7 mouse cellular contexts compared by ENCODE assay signal in the genomic region with DNA sequence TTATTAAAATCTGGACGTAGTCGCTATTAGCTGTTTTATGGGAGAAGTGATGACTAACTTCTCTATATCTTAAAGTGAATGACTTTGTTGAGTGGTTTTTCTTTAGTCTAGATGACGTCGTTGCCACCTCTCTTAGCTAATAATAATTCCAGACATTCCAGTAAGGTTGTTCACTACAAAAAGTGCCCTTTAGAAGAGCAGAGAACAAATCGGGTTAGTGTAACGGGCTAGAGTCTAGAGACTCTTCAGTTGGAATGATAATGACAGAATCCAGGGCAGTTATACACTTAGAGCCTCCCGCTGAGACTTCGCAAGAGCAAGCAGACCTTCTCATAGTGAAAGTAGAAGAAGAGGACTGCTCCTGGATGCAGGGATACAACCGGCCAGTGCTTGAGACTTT. TPM values are rescaled to one million over a fixed set of nuclear protein-coding genes. Genes with fewer than 3 reads are reported as not detected.
A peak's percentile ranks its signal among the peaks of the same experiment; 100 is the strongest.
DNase-seq lines count a peak whose midpoint lies in the region; ATAC-seq and TF ChIP-seq lines count a peak whose summit lies in the region.

No protein-coding gene starts in this region.

- peak overlapping the region; percentile 54 for H3K9ac ChIP-seq in forebrain, postnatal 0 days
- peak overlapping the region; percentile 62 for H3K9ac ChIP-seq in lung, embryonic 14.5 days

- 24% methylated on average over 9 of the region's 9 CpGs for WGBS in forebrain, postnatal 0 days
- WGBS in lung, embryonic 14.5 days, result 11% methylated on average over 9 of the region's 9 CpGs

- peaks cover 18% of the 10 kb centered on the region for H3K4me1 ChIP-seq in forebrain, postnatal 0 days (ENCODE audit: insufficient read depth)
- no peaks in the 10 kb centered on the region; the same call in 1 of the 2 replicates for H3K4me1 ChIP-seq in lung, embryonic 14.5 days (ENCODE audit: insufficient read depth)

- H3K27me3 ChIP-seq in forebrain, postnatal 0 days (ENCODE audit: insufficient read depth, low read length), result no peaks in the 10 kb centered on the region
- no peaks in the 10 kb centered on the region for H3K27me3 ChIP-seq in lung, embryonic 14.5 days (ENCODE audit: insufficient read depth, low read length)

- TF ChIP-seq CTCF in forebrain, postnatal 0 days (IDR thresholded peaks at IDR 0.05; ENCODE audit: low read depth), result no peak
- TF ChIP-seq CTCF in lung, embryonic 14.5 days (IDR thresholded peaks at IDR 0.05; ENCODE audit: low read depth), result no peak

- peak overlapping the region; percentile 56 for H3K4me2 ChIP-seq in forebrain, postnatal 0 days (ENCODE audit: low read depth)
- peak overlapping the region; percentile 74 for H3K4me2 ChIP-seq in lung, embryonic 14.5 days

- peaks cover under 1% of the 10 kb centered on the region; the same call in 1 of the 2 replicates for H3K36me3 ChIP-seq in forebrain, postnatal 0 days (ENCODE audit: insufficient read depth)
- H3K36me3 ChIP-seq in lung, embryonic 14.5 days (ENCODE audit: insufficient read depth), result peaks cover 12% of the 10 kb centered on the region

- no peak for ATAC-seq in forebrain, postnatal 0 days
- ATAC-seq in lung, embryonic 14.5 days (ENCODE audit: insufficient read depth), result no peak

- DNase-seq in A20 (ENCODE audit: low read depth, low spot score) (peak; percentile 22), ES-CJ7 (ENCODE audit: low read depth, low spot score) (peak; percentile 32)
- DNase-seq in forebrain, postnatal 0 days, result no peak
- DNase-seq in lung, embryonic 14.5 days, result peak; percentile 27
- no peak for DNase-seq in urinary bladder, postnatal 36 days (ENCODE audit: low spot score in 2 of 2)
- no peak for DNase-seq in testis, postnatal 14 days (ENCODE audit: low spot score)
- no peak for DNase-seq in adrenal gland, postnatal 25 days

- H3K9me3 ChIP-seq in forebrain, postnatal 0 days (ENCODE audit: low read length), result no peaks in the 10 kb centered on the region
- no peaks in the 10 kb centered on the region for H3K9me3 ChIP-seq in lung, embryonic 14.5 days (ENCODE audit: low read depth, low read length)

- H3K4me3 ChIP-seq in forebrain, postnatal 0 days (ENCODE audit: low read depth, low read length), result peak overlapping the region; percentile 60
- peak overlapping the region; percentile 57 for H3K4me3 ChIP-seq in lung, embryonic 14.5 days (ENCODE audit: low read depth, low read length)

- no peak overlapping the region for H3K27ac ChIP-seq in forebrain, postnatal 0 days (ENCODE audit: low read depth, low read length)
- no peak overlapping the region for H3K27ac ChIP-seq in lung, embryonic 14.5 days (ENCODE audit: low read depth)

RNA-seq across cellular contexts. Expression of gene Zkscan5, which starts 0.7 kb away (rescaled TPM):
- 16.2 and 18.6 TPM in 2 replicates for total RNA-seq in forebrain, postnatal 0 days (2014; rRNA removed)
- 11.3 and 12.2 TPM in 2 replicates for polyA plus RNA-seq in forebrain, postnatal 0 days (2015; fragmentation: Nextera tagmentation; extraction: Ambion mirVana)
- 12.9 and 13.4 TPM in 2 replicates for polyA plus RNA-seq in lung, embryonic 14.5 days (2014; fragmentation: Nextera tagmentation; extraction: Ambion mirVana)
- total RNA-seq in adrenal gland, postnatal 25 days (2021), result 11.1 and 12.9 TPM in 2 replicates

RNA-seq across cellular contexts. Expression of gene Zkscan14, which starts 3.4 kb away (rescaled TPM):
- 15.6 and 16.0 TPM in 2 replicates for total RNA-seq in forebrain, postnatal 0 days (2014; rRNA removed)
- polyA plus RNA-seq in forebrain, postnatal 0 days (2015; fragmentation: Nextera tagmentation; extraction: Ambion mirVana), result 11.7 TPM in 2 replicates
- polyA plus RNA-seq in lung, embryonic 14.5 days (2014; fragmentation: Nextera tagmentation; extraction: Ambion mirVana), result 7.0 and 7.5 TPM in 2 replicates
- 9.3 and 13.3 TPM in 2 replicates for total RNA-seq in adrenal gland, postnatal 25 days (2021)

RNA-seq across cellular contexts. Expression of gene Atp5j2, which starts 13.2 kb away (rescaled TPM):
- total RNA-seq in forebrain, postnatal 0 days (2014; rRNA removed), result 139 and 295 TPM in 2 replicates
- 570 and 702 TPM in 2 replicates for polyA plus RNA-seq in forebrain, postnatal 0 days (2015; fragmentation: Nextera tagmentation; extraction: Ambion mirVana)
- 564 and 578 TPM in 2 replicates for polyA plus RNA-seq in lung, embryonic 14.5 days (2014; fragmentation: Nextera tagmentation; extraction: Ambion mirVana)
- 437 and 448 TPM in 2 replicates for total RNA-seq in adrenal gland, postnatal 25 days (2021)

RNA-seq across cellular contexts. Expression of gene Zfp655, which starts 26.5 kb away (rescaled TPM):
- 28.2 and 36.2 TPM in 2 replicates for total RNA-seq in forebrain, postnatal 0 days (2014; rRNA removed)
- 23.9 and 25.7 TPM in 2 replicates for polyA plus RNA-seq in forebrain, postnatal 0 days (2015; fragmentation: Nextera tagmentation; extraction: Ambion mirVana)
- 34.4 and 37.0 TPM in 2 replicates for polyA plus RNA-seq in lung, embryonic 14.5 days (2014; fragmentation: Nextera tagmentation; extraction: Ambion mirVana)
- total RNA-seq in adrenal gland, postnatal 25 days (2021), result 59.8 and 67.4 TPM in 2 replicates

RNA-seq across cellular contexts. Expression of gene Cpsf4, which starts 38.0 kb away (rescaled TPM):
- total RNA-seq in forebrain, postnatal 0 days (2014; rRNA removed), result 47.9 and 52.7 TPM in 2 replicates
- polyA plus RNA-seq in forebrain, postnatal 0 days (2015; fragmentation: Nextera tagmentation; extraction: Ambion mirVana), result 38.1 and 39.2 TPM in 2 replicates
- polyA plus RNA-seq in lung, embryonic 14.5 days (2014; fragmentation: Nextera tagmentation; extraction: Ambion mirVana), result 36.5 and 42.3 TPM in 2 replicates
- 22.9 and 23.2 TPM in 2 replicates for total RNA-seq in adrenal gland, postnatal 25 days (2021)

Comparison
In these comparisons a context has a peak if more than half of its experiments do, and no peak if none do; other contexts are left out.
1. DNase-seq: peak in A20 (single experiment), ES-CJ7 (single experiment) and lung, embryonic 14.5 days (single experiment); none in forebrain, postnatal 0 days (single experiment), urinary bladder, postnatal 36 days (0 of 2), testis, postnatal 14 days (single experiment) and adrenal gland, postnatal 25 days (single experiment).